Mouse (Mus musculus) spleen, adult 18-20 months (tissue): Measurements from ENCODE around the gene Alg2.

Source experiments
- DNase-seq, 2 experiments: peaks; one replicate each; pipeline ENCODE4 v3.0.0; 2022; ENCODE audit warnings: mixed read lengths in 2 of 2

The Alg2 gene

GRCm38 (mm10) chr4:47449586-47450522 is 24.3 kb downstream of the Alg2 start:
- DNase-seq: no peak

DNA sequence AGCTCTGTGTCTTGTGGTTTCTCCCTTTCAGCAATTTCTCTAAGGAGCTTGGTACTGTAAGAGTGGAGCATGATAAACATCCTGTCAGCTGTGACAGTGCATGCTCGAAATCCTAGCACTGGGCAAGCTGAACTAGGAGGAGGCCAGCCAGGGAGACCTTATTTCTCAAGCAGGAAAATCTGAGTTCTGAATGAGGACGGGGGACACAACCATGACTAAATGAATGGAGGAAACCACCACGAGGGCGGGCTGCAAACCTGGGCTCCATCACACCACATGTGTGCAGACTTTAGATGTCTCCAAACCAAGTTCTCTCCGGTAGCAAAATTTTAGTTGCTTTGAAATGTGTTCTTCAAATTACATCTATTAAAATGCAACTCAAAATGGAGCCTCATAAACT is 25.0 kb downstream of the Alg2 start:
- DNase-seq: no peak

DNA sequence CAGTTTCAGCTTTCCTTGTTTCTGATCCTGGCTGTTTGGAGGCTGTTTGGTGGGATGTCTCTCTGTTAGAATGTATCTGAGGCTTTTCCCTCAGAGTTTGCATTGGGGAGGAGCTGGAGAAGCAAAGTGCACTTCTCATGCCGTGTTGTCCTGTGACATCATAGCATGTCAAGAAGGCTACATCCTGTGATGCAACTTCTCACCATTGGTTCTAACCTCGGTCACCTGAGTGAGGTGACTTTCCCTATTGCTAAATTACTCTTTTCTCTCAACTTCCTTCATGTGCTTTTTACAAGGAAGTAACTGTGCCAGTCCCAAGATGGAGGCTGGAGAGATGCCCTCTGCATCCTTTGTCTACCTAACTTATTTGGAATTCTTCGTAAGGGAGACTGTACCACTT is 25.6 kb downstream of the Alg2 start:
- DNase-seq: no peak

- DNase-seq: no peak
Observed at GRCm38 (mm10) chr4:47440951-47441350, 33.2 kb downstream of the Alg2 start.

- no peak for DNase-seq
Observed at GRCm38 (mm10) chr4:47438956-47439355, 35.2 kb downstream of the Alg2 start.

- DNase-seq: peak; percentile 48 to 72
Observed at GRCm38 (mm10) chr4:47437365-47438340, 36.5 kb downstream of the Alg2 start.

- no peak for DNase-seq
Observed at GRCm38 (mm10) chr4:47435566-47436360, 38.4 kb downstream of the Alg2 start.

DNA sequence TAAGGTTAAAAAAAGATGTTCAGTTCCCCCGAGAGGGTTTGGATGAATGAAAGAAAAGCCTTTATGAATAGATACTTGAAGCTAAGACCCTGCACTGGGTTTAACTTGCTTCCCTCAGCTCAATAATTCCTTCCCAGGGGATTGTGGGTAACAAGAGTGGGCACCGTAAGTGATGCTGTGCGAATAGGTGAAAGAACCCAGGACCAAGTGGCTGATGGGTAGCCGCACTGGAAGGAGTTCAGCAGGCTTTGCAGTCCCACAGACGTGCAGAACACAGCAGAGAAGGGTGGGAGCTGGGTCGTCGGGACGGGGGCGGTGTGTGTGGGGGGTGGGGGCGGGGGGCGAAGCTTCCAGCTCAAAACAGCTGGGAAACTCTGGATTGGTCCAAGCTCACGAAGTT is 39.0 kb downstream of the Alg2 start:
- DNase-seq: no peak

DNA sequence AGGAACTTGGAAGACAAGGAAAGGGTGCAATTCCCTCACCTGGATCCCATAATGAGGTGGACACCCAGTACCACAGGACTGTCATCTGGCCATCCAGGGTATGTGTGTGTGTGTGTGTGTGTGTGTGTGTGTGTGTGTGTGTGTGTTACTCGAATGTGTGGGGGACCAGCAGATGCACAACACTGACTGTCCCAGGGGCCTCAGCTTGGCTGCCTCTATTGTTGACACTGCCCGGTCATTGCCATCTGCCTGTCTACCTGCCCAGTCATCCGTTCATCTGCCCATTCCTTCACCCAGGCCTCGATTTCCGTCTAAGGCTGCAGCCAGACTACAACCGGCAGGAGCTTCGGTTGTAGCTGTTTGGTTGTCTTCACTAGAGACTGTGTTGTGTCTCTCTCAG is 41.4 kb downstream of the Alg2 start:
- DNase-seq: no peak

DNA sequence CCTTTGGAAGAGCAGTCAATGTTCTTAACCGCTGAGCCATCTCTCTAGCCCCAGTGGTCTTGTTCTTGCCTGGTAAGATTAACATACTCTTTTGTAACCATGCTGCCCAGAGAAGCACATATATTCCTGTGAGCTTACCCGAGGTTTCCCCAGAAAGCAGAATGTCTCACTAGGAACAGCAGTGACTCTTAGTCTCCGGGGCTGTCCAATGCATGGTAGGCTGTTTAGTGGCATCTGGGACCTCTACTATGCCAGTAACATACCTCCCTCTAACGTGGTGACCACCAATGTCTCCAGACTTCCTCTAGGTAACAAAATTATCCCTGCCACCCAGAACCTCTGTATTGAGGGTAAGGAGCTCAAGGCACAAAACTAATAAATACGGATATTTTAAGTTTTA is 43.1 kb downstream of the Alg2 start:
- DNase-seq: no peak

- DNase-seq: no peak
Observed at GRCm38 (mm10) chr4:47430557-47430956, 43.6 kb downstream of the Alg2 start.

DNA sequence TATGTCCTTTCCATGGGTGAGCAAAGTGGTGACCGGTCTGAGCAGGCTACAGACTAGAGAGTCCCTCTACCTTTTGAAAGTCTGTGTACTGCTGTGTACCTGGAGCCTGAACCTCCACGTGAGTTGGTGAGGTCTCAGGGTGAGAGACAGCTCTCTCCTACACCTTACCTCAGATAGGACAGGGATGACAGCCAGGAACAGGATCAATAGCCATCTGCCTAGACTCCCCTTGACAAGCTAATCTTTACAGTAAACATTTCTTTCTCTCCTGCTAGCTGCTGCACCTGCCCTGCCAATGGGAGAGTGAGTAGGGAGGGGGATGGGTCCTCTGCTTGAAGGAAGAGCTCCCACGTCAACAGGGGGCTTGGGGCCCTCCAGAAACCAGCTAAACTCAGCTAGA is 46.5 kb downstream of the Alg2 start:
- no peak for DNase-seq

GRCm38 (mm10) chr4:47425247-47425830 is 48.8 kb downstream of the Alg2 start:
- DNase-seq: no peak

DNA sequence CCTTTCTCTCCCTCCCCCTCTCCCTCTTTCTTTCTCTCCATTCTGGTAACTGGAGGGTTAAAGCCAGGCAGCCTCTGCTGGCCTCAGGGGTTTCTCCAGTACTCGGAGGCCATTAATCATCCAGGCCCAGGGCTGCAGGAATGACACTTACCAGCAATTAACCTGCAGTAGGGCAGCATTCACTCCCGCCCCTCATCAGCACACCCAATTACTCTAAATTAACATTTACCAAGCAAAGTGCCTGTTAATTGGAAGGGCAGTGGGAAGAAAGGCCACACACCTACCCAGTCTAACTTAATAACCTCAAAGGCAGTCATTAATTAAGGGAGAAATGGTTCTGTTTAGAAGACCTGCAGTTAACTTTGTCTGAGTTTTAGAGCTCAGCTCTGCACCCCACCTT is 49.8 kb downstream of the Alg2 start:
- no peak for DNase-seq

DNA sequence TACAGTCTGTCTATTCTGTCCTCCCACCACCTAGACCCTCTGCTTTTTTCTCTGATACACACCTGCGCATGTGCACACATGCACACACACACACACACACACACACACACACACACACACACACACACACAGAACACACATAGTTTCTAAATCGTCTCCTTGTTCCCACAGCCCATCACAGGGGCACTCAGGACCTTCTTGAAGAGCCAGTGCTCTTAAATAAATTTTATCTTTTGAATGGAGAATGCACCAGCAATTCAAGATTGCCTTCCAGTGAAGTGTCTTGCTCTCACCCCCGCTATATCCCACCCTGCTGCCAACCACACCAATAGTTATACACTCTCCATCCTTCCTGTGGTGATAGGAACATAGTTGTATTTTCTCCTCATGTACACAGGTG is 51.2 kb downstream of the Alg2 start:
- DNase-seq: no peak

- no peak for DNase-seq
Observed at GRCm38 (mm10) chr4:47422194-47422593, 51.9 kb downstream of the Alg2 start.

GRCm38 (mm10) chr4:47420191-47420590 is 53.9 kb downstream of the Alg2 start:
- no peak for DNase-seq

GRCm38 (mm10) chr4:47419268-47419973 is 54.7 kb downstream of the Alg2 start:
- no peak for DNase-seq

DNA sequence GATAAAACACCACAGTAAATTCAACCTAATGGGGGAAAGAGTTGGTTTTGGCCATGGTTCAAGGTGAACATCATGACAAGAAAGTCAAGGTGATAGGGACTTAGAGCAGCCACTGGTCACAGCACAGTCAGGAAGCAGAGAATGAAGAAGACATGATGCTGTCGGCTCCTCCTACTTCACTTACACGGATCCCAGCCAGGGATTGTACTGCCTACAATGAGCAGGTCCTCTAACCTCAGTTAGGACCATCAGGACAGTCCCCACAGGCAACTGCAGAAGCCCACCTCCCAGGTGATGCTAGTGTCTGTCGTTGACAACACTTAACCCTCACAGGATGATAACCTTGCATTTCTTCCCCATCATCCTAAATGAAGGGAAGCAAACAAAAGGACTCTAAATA is 56.3 kb downstream of the Alg2 start:
- no peak for DNase-seq
